Mouse (Mus musculus) megakaryocyte, embryonic 14.5 days (primary cell): ENCODE data around the gene Cnih3. TPM values are rescaled to one million over a fixed set of nuclear protein-coding genes. Genes with fewer than 3 reads are reported as not detected.

Source experiments
- H3K27me3 ChIP-seq: replicated peaks from 2 replicates; pipeline ENCODE3; 2012; ENCODE audit warnings: inconsistent platforms
- H3K36me3 ChIP-seq: replicated peaks from 2 replicates; pipeline ENCODE3; 2012; ENCODE audit warnings: low read length, inconsistent platforms, mixed read lengths
- H3K4me1 ChIP-seq: 2 replicates; pipeline ENCODE4 v1.6.1; 2012; ENCODE audit warnings: inconsistent platforms
- H3K4me3 ChIP-seq: replicated peaks from 2 replicates; pipeline ENCODE3; 2012; ENCODE audit warnings: moderate library complexity, mild to moderate bottlenecking, inconsistent platforms
- H3K9me3 ChIP-seq: 2 replicates; pipeline ENCODE4 v1.6.1; 2012; ENCODE audit warnings: inconsistent platforms
- FLI1 ChIP-seq: IDR thresholded peaks from 2 replicates; pipeline ENCODE4 v1.6.1; 2012; ENCODE audit warnings: low read length, inconsistent platforms, mixed read lengths
- GATA1 ChIP-seq: IDR thresholded peaks from 3 replicates; pipeline ENCODE4 v1.6.1; 2012; ENCODE audit warnings: mixed read lengths, low read length, inconsistent platforms, borderline replicate concordance
- polyA plus RNA-seq: library from polyadenylated mRNA; stranded (reverse); fragments of >175 nt; gene quantifications from 2 replicates; pipeline ENCODE4 v1.2.3, GENCODE M21; 2012; ENCODE audit warnings: low replicate concordance; ENCODE audit not compliant: insufficient read depth

The Cnih3 gene
- polyA plus RNA-seq, 1 experiment: not detected

- Histone ChIP-seq H3K4me3 (peak overlapping the region; percentile 89), H3K36me3 (no peaks in the 10 kb centered on the region), H3K27me3 (peaks cover 89% of the 10 kb centered on the region), H3K4me1 (peaks cover 24% of the 10 kb centered on the region), H3K9me3 (peaks cover 7% of the 10 kb centered on the region; the same call in 1 of the 2 replicates)
- TF ChIP-seq GATA1 (no peak), FLI1 (no peak)
Measured at GRCm38 (mm10) chr1:181352043-181352366, 423 bp upstream of the Cnih3 start.

DNA sequence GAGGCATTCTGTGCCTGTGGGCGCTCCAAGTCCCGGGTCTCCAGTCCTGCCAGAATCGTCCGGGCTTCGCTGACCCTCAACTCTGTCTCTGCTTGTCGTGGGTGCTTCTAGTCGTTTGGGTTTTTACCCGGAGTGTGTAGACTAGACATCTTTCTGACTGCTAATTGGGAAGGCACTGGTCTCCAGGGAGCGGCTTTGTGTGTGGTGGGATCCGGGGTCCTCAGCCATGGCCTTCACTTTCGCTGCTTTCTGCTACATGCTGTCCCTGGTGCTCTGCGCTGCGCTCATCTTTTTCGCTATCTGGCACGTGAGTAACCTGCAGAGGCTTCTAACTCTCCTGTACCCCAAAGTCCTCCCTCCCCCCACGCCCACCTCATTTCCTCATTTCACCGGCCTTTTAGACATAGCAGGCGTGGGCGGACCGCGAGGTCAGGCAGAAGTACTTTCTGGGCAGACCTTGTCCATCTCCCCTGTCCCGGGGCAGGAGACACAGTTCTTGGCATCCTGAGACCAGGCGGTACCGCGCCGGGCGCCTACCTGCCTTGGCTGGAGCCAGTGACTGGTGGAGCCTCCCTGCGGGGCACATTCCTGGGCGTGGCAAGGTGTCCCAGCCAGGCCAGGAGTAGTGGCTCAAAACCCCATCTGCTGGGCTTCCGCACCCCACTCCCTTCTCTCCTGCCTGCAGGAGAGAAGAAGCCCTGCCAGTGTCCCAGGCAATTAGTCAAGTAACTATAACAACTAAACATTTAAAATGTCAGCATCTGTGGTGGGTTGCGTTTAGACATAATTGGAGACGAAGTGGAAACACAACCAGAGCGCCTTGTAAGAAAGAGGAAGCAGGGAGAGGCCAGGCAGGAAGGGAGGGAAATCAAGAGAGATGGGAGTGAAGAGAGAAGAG is 1.0 kb downstream of the Cnih3 start:
- TF ChIP-seq GATA1: no peak
- TF ChIP-seq FLI1: no peak
- H3K27me3 ChIP-seq: peaks cover 86% of the 10 kb centered on the region
- no peaks in the 10 kb centered on the region for H3K36me3 ChIP-seq
- H3K4me1 ChIP-seq: peaks cover 24% of the 10 kb centered on the region
- peaks cover 7% of the 10 kb centered on the region; the same call in 1 of the 2 replicates for H3K9me3 ChIP-seq
- H3K4me3 ChIP-seq: peak overlapping the region; percentile 89

DNA sequence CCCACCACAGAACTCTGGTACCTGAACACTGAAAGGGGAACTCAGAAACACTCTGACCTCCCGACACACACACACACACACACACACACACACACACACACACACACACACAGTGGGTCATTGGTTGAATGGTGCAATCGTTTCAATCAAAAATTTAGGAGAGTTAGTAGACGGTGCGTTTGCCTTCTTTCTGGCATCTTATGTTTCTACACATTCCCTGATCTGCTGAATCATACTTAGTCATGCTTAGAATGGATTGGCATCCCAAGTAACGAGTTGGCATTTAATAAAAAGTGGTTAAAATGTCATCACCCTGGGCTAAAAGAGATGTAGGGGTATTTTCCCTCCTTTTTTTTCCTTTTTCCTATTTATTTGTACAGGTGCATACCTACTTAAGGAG is 3.3 kb downstream of the Cnih3 start:
- Histone ChIP-seq H3K36me3 (no peaks in the 10 kb centered on the region), H3K4me1 (peaks cover 24% of the 10 kb centered on the region), H3K27me3 (peaks cover 90% of the 10 kb centered on the region), H3K4me3 (no peak overlapping the region), H3K9me3 (peaks cover 21% of the 10 kb centered on the region)
- TF ChIP-seq FLI1: no peak
- no peak for TF ChIP-seq GATA1

DNA sequence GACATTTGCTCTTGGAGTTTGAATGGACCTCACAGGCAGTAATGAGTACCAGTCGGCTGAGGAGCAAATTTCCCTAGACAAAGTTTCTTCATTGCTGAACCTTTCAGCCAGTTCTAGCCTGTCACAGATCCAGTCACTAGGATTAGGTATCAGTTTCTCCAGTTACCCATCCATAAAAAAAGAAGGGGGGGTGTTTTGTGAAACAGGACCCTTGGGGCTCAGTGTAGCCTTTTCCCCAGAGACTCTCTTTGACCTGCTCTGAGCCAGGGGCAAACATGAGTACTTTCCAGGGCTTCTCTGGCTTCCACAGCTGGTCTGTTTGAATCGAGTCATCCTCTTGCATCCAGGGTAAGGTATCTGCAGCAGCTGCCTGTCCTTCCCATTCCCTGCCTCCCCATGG is 5.4 kb downstream of the Cnih3 start:
- TF ChIP-seq GATA1 (no peak), FLI1 (no peak)
- Histone ChIP-seq H3K4me3 (no peak overlapping the region), H3K36me3 (no peaks in the 10 kb centered on the region), H3K9me3 (peaks cover 22% of the 10 kb centered on the region), H3K4me1 (peaks cover 14% of the 10 kb centered on the region), H3K27me3 (peaks cover 90% of the 10 kb centered on the region)

GRCm38 (mm10) chr1:181358526-181358925 is 6.1 kb downstream of the Cnih3 start:
- Histone ChIP-seq H3K27me3 (peaks cover 89% of the 10 kb centered on the region), H3K9me3 (peaks cover 27% of the 10 kb centered on the region), H3K36me3 (no peaks in the 10 kb centered on the region), H3K4me3 (no peak overlapping the region), H3K4me1 (peaks cover 8% of the 10 kb centered on the region)
- no peak for TF ChIP-seq GATA1
- no peak for TF ChIP-seq FLI1

DNA sequence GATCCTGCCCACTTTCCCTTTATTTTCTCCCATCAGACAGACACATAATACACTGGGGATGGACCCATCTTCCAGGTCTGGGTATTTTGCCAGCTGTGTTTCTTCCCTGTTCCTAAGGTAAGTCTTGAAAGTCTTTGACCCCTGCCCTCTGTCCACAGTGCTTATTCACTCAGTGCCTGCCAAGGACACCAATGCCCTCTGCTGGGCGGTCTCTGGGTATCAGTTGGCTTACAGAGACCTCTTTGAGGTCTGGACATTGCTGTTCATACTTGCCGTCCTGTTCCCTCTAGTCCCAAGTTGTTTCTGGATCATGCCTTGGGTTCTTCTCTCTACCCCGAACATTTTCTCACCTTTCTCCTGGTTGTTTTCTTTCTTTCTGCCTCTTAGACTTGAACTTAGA is 8.3 kb downstream of the Cnih3 start:
- H3K27me3 ChIP-seq: peaks cover 88% of the 10 kb centered on the region

DNA sequence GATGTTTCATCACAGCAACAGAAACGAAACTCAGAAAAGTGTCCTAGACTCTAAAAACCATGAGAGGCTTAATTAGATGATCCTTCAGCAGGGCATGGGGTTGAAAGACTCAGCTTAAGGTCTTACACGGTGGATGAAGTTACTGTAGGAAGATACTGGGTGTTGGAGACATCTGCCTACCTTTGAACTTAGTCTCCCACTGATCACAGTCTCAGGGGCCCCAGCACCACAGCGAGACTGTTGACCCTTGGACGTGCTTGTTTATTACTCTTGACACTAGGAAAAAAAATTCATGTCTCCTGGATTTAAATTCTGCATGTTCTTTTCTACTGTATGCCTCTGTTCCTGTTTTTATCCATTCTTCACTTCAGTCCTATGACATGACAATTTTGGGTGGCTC is 11.6 kb downstream of the Cnih3 start:
- H3K36me3 ChIP-seq: no peaks in the 10 kb centered on the region
- H3K4me3 ChIP-seq: no peak overlapping the region
- peaks cover 95% of the 10 kb centered on the region for H3K27me3 ChIP-seq
- TF ChIP-seq GATA1 (no peak), FLI1 (no peak)
- peaks cover 16% of the 10 kb centered on the region for H3K4me1 ChIP-seq
- H3K9me3 ChIP-seq: peaks cover 39% of the 10 kb centered on the region

More for the DNA sequence above, 8.3 kb downstream of the Cnih3 start:
- Histone ChIP-seq H3K36me3 (no peaks in the 10 kb centered on the region), H3K4me3 (no peak overlapping the region), H3K9me3 (peaks cover 41% of the 10 kb centered on the region), H3K4me1 (no peaks in the 10 kb centered on the region; the same call in 1 of the 2 replicates)
- TF ChIP-seq GATA1 (no peak), FLI1 (no peak)

DNA sequence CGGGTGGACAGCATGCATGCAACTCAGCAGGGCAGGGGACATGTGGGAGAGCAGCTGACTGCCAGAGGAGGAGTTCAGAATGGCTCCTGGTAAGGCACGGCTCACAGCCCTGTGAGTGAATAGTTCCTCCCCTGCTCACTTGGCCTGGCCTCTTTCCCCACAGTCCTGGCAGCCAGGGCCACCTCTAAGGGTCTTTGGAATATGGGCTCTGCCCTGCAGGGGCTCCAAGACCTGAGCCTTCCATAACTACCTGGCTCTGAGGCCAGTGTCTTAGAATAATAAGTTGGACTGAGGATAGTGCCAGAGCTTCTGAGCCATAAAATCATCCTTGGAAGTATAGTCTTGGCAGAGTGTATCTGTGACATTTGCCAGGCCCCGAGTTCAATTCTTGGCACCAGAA is 12.9 kb downstream of the Cnih3 start:
- no peak for TF ChIP-seq GATA1
- TF ChIP-seq FLI1: no peak
- Histone ChIP-seq H3K4me3 (no peak overlapping the region), H3K9me3 (peaks cover 28% of the 10 kb centered on the region), H3K4me1 (peaks cover 29% of the 10 kb centered on the region), H3K36me3 (no peaks in the 10 kb centered on the region), H3K27me3 (peaks cover 96% of the 10 kb centered on the region)

DNA sequence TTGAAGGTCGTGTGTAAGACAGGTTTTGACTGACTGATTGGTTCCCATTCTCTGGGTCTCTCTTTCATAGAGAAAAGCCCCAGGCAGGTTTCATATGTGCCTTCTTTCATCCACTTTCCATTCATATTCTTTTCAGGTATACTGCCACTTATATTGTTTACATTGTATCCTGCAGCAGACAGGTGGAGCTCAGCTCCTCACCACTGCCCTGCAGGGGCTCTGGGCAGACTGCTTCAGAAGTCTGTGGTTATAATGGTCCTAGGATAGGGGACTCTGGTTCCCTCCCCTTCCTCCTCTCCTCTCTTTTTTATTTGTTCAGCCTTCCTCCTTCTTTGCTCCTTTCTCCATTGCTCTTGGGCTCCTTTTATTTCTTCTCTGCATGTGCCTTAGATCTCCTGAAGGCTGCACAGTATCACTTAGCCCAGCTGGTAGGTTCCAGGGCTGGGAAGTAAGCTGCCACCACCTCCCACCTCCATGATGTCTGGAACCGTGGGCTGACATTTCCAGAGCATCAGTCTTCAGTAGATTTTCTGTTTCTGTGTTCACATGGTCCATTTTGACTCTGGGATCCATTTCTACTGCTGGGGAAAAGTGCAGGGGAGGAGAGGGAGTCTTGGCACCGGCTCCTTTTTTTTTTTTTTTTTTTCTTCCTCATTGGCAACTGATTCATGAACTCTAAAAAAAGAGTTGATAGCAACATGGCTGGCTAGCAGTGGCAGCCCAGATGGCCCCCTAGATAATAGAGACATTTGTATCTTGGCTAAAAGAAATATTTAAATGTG is 16.6 kb downstream of the Cnih3 start:
- TF ChIP-seq GATA1: no peak
- no peak for TF ChIP-seq FLI1
- Histone ChIP-seq H3K4me3 (no peak overlapping the region), H3K9me3 (peaks cover 14% of the 10 kb centered on the region), H3K27me3 (peaks cover 84% of the 10 kb centered on the region), H3K4me1 (peaks cover 62% of the 10 kb centered on the region), H3K36me3 (no peaks in the 10 kb centered on the region)

DNA sequence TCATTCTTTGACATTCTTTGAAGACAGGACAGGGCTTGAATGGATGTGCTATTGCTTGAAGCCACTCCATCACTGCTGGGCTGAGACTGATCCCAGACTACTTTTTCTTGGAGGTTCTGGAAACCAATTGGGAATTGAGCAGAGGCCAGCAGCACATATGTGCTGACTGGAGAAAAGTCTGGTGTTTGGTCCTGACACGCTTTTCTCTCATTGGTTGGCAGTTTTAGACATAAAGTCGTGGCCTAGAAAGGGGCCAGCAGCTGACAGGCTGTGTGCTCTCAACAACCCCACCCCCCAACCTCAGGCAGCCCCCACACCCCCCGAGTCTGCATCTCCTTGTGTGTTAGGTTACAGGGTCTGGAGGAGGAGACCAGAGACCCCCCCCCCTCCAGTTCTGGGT is 17.9 kb downstream of the Cnih3 start:
- Histone ChIP-seq H3K4me1 (peaks cover 73% of the 10 kb centered on the region), H3K36me3 (no peaks in the 10 kb centered on the region), H3K9me3 (peaks cover 9% of the 10 kb centered on the region), H3K27me3 (peaks cover 83% of the 10 kb centered on the region), H3K4me3 (no peak overlapping the region)
- TF ChIP-seq FLI1: no peak
